Mouse (Mus musculus) myocyte (in vitro differentiated cells): ENCODE results near the gene Fam160a1.

ENCODE experiments used
- MAX ChIP-seq: IDR thresholded peaks from one replicate; pipeline ENCODE4 v1.6.1; 2011; ENCODE audit warnings: low read depth, mild to moderate bottlenecking, control low read depth
- POLR2A ChIP-seq: IDR thresholded peaks from one replicate; pipeline ENCODE4 v1.6.1; 2011; ENCODE audit warnings: low read depth, mild to moderate bottlenecking, control low read depth, moderate library complexity; ENCODE audit not compliant: insufficient read length
- POLR2AphosphoS2 ChIP-seq: IDR thresholded peaks from one replicate; pipeline ENCODE4 v1.6.1; 2011; ENCODE audit warnings: low read depth, control low read depth; ENCODE audit not compliant: insufficient read length
- TCF12 ChIP-seq: IDR thresholded peaks from one replicate; pipeline ENCODE4 v1.6.1; 2011; ENCODE audit warnings: mild to moderate bottlenecking, control low read depth; ENCODE audit not compliant: poor library complexity, insufficient read depth, severe bottlenecking
- USF1 ChIP-seq: IDR thresholded peaks from one replicate; pipeline ENCODE4 v1.6.1; 2011; ENCODE audit warnings: low read depth, mild to moderate bottlenecking, control low read depth, moderate library complexity

DNA sequence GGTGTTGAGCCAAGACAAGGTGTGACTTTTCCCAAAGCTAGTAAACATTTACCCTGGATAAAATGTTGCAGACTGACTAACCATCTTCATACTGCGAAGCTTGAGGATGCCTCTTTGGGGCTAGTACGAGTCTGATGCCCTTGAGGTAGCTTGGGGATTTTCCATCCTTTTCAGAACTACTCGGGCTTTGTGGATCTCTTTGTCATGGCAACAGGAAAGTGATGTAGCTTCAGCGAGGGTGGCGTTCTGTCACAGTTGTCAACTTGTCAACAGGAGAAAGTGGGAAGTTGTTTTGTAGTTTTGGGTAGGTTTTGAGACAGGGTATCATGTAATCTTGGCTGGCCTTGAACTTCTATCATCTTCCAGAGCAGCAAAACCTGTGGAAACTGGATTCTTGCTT lies 197.7 kb downstream of the Fam160a1 start:
- TF ChIP-seq POLR2A: no peak
- no peak for TF ChIP-seq TCF12
- no peak for TF ChIP-seq MAX
- TF ChIP-seq USF1: no peak
- TF ChIP-seq POLR2AphosphoS2: no peak
